Mouse (Mus musculus): ENCODE measurements around the gene Nrg4. TPM values are rescaled to one million over a fixed set of nuclear protein-coding genes. Genes with fewer than 3 reads are reported as not detected.
"Not testable (repeated sequence)": the region's sequence is repeated elsewhere in the genome, so short reads cannot be mapped to it uniquely, and the experiment has no call there.

The Nrg4 gene
- polyA plus RNA-seq, 1 experiment from 2014 or later = 1.3 TPM

DNA sequence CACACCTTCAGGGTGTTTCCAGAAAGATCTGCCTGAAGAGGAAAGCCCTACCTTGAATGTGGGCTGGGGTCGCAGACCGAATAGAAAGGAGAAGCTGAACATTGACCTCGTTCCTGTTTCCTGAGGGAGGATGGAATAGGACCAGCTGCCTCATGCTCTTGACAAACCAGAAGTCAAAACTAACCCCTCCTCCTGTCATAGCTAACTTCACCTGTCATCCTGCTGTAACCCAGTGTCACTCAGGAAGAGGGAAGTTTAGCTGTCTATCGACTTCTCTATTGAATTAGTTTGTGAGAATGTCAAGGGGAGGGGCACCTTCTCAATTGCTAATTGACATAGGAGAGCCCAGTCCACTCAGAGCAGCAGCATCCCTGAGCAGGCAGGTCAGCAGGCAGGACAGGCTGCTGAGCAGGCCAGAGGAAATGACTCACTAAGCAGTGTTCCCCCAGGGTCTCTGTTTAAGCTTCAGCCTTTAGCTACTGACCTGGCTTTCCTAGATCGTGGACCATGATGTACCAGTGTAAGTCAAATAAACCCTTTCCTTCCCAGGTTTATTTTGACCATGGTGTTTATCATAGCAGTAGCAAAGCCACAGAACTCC, 54.6 kb downstream of the Nrg4 start:
- no peak for ATAC-seq
- H3K4me2 ChIP-seq (ENCODE audit: low read length) = no peak overlapping the region
- H3K27me3 ChIP-seq (ENCODE audit: control insufficient read depth, insufficient read depth, low read depth, low read length) = no peaks in the 10 kb centered on the region
- H3K27ac ChIP-seq (ENCODE audit: low read length) = no peak overlapping the region
- H3K9me3 ChIP-seq (replicated peaks; ENCODE audit: control insufficient read depth, low read length, poor library complexity, severe bottlenecking) = no peaks in the 10 kb centered on the region
- H3K36me3 ChIP-seq (ENCODE audit: control insufficient read depth, insufficient read depth, low read length) = no peaks in the 10 kb centered on the region
- no peak overlapping the region for H3K9ac ChIP-seq (ENCODE audit: low read depth, low read length)
- no peaks in the 10 kb centered on the region for H3K4me1 ChIP-seq (ENCODE audit: control insufficient read depth, insufficient read depth, low read length)
- WGBS = 59% methylated on average over 5 of the region's 5 CpGs
- no peak overlapping the region for H3K4me3 ChIP-seq (ENCODE audit: low read depth, low read length)

DNA sequence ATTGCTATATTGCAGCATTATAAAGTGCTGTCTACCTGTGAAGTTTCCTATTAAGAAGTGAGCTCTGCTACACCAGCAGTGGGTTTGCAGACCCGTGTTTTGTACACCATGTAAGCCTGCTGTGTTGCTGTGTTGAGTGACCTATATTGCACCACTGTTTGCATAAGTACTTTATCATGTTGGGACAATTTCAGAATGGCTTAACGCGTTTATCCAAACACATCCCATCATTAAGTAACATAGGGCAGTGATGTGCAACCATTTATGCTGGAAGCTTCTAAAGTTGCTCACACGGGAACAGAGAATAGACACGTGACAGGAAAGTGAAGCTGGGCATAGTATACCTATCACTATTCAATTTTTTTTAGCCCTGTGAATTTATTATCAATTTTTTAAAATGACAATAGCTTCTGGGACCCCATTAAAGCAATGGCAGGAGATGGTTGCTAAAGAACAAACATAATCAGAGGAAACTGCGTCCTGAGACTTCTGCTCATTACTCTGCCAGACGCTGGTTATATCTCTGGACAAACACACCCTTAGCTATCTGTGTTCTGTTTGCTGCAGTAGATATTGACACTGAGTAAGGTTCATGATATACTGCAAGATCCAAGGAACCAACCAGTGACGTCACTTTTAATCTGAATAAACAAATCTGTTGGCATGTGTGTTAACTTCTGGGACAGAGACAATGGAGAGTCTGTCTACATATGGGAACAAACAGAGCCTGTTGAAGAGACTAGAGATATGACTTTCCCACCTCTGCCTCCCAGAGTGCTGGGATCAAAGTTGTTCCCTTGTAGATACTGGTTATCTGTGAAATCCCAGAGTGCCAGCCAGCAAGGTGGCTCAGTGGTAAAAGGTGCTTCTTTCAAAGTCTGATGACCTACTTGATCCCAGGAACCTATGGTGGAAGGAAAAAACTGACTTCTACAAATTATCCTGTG, 62.0 kb downstream of the Nrg4 start:
- no peak overlapping the region for H3K4me2 ChIP-seq (ENCODE audit: low read length)
- H3K4me1 ChIP-seq (ENCODE audit: control insufficient read depth, insufficient read depth, low read length) = no peaks in the 10 kb centered on the region
- no peaks in the 10 kb centered on the region for H3K9me3 ChIP-seq (replicated peaks; ENCODE audit: control insufficient read depth, low read length, poor library complexity, severe bottlenecking)
- ATAC-seq = no peak
- H3K4me3 ChIP-seq (ENCODE audit: low read depth, low read length) = no peak overlapping the region
- no peaks in the 10 kb centered on the region for H3K27me3 ChIP-seq (ENCODE audit: control insufficient read depth, insufficient read depth, low read depth, low read length)
- no peak overlapping the region for H3K27ac ChIP-seq (ENCODE audit: low read length)
- 86% methylated on average over 8 of the region's 8 CpGs for WGBS
- no peaks in the 10 kb centered on the region for H3K36me3 ChIP-seq (ENCODE audit: control insufficient read depth, insufficient read depth, low read length)
- no peak overlapping the region for H3K9ac ChIP-seq (ENCODE audit: low read depth, low read length)

DNA sequence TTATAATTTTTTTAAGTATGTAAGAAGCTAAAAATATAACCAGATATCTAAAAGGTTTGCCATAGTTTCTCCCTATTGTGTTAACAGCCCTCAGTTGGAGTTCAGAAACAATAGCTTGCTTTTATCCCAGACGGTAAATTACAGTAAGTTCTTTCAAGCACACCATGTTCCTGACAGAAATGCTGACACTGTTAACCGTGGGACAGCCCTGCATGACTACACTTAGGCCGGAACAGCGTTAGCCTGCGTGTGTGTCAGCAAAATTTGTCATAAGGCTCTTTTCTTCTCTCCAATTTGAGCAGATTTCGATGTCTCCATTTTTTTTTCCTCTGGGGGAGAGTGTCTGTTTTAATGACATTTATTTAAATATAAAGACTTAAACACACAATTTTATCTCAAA, 66.9 kb downstream of the Nrg4 start:
- Histone ChIP-seq H3K4me3 (ENCODE audit: low read depth, low read length) (no peak overlapping the region), H3K9me3 (replicated peaks; ENCODE audit: control insufficient read depth, low read length, poor library complexity, severe bottlenecking) (no peaks in the 10 kb centered on the region), H3K27me3 (ENCODE audit: control insufficient read depth, insufficient read depth, low read depth, low read length) (no peaks in the 10 kb centered on the region), H3K4me1 (ENCODE audit: control insufficient read depth, insufficient read depth, low read length) (no peaks in the 10 kb centered on the region), H3K9ac (ENCODE audit: low read depth, low read length) (no peak overlapping the region), H3K36me3 (ENCODE audit: control insufficient read depth, insufficient read depth, low read length) (no peaks in the 10 kb centered on the region), H3K4me2 (ENCODE audit: low read length) (no peak overlapping the region), H3K27ac (ENCODE audit: low read length) (no peak overlapping the region)
- 76% methylated on average over 6 of the region's 6 CpGs for WGBS
- ATAC-seq = no peak

DNA sequence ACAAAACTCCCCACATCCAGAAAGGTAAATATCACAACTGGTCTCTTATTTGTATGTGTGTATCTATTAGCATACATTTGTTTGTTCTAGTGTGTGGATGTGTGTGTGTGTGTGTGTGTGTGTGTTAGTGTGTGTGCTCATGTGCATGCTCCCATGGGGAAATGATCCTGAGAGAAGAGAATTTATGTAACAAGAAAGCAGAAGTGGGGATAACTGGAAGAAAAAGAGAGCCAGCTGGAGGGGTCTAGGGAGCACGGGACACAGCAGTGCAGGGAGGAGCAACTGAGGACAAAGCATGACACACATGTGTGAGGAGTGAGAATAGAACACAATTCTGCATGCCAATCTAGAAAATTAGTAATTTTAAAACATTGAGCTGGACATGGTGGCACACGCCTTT, 69.5 kb downstream of the Nrg4 start:
- no peak for ATAC-seq

DNA sequence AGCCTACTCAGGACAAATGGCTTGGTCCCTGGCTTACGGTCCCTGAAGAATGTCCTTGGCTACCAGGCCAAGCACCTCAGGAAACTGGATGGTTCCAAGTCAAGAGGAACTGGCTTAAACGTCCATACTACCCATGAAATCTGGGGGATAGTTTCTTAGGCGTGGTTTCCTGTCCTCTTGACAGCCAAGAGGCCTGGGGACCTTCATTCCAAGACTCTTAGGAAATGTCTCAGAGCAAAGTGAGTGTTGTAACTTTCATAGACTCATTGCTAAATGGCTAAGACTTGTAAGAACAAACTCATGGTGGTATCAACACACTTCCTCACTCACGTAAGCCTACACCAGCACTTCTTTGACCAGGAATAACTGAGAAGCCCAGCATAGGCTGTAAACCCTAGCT, 71.0 kb downstream of the Nrg4 start:
- no peak overlapping the region for H3K9ac ChIP-seq (ENCODE audit: low read depth, low read length)
- no peaks in the 10 kb centered on the region for H3K36me3 ChIP-seq (ENCODE audit: control insufficient read depth, insufficient read depth, low read length)
- no peak for ATAC-seq
- 71% methylated on average over 4 of the region's 4 CpGs for WGBS
- H3K4me1 ChIP-seq (ENCODE audit: control insufficient read depth, insufficient read depth, low read length) = no peaks in the 10 kb centered on the region
- no peaks in the 10 kb centered on the region for H3K27me3 ChIP-seq (ENCODE audit: control insufficient read depth, insufficient read depth, low read depth, low read length)
- H3K9me3 ChIP-seq (replicated peaks; ENCODE audit: control insufficient read depth, low read length, poor library complexity, severe bottlenecking) = no peaks in the 10 kb centered on the region
- no peak overlapping the region for H3K4me3 ChIP-seq (ENCODE audit: low read depth, low read length)
- H3K27ac ChIP-seq (ENCODE audit: low read length) = no peak overlapping the region
- no peak overlapping the region for H3K4me2 ChIP-seq (ENCODE audit: low read length)

More for the DNA sequence above, 69.5 kb downstream of the Nrg4 start:
- no peak overlapping the region for H3K4me3 ChIP-seq (ENCODE audit: low read depth, low read length)
- H3K4me2 ChIP-seq (ENCODE audit: low read length) = no peak overlapping the region
- H3K36me3 ChIP-seq (ENCODE audit: control insufficient read depth, insufficient read depth, low read length) = no peaks in the 10 kb centered on the region
- 96% methylated on average over 2 of the region's 2 CpGs for WGBS
- H3K4me1 ChIP-seq (ENCODE audit: control insufficient read depth, insufficient read depth, low read length) = no peaks in the 10 kb centered on the region
- no peaks in the 10 kb centered on the region for H3K27me3 ChIP-seq (ENCODE audit: control insufficient read depth, insufficient read depth, low read depth, low read length)
- H3K9ac ChIP-seq (ENCODE audit: low read depth, low read length) = no peak overlapping the region
- no peaks in the 10 kb centered on the region for H3K9me3 ChIP-seq (replicated peaks; ENCODE audit: control insufficient read depth, low read length, poor library complexity, severe bottlenecking)
- H3K27ac ChIP-seq (ENCODE audit: low read length) = no peak overlapping the region

DNA sequence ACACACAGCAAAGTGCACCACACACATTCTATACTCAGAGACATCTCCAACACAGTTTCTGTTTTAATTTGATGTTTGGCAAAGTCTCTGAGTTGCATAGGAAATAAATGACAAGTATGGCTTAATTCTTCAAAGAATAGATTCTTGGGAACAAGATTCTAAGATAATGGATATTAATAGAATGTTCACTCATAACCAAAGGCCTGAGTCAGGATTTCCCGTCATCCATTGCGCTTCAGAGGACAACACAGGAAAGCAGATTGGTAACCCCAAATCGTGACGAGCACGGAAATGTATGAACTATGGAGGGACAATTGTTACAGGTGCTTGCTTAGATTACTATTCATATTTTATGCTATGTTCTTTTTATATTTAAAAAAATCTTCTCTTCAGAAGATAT, 71.6 kb downstream of the Nrg4 start:
- WGBS = 97% methylated on average over 5 of the region's 5 CpGs

DNA sequence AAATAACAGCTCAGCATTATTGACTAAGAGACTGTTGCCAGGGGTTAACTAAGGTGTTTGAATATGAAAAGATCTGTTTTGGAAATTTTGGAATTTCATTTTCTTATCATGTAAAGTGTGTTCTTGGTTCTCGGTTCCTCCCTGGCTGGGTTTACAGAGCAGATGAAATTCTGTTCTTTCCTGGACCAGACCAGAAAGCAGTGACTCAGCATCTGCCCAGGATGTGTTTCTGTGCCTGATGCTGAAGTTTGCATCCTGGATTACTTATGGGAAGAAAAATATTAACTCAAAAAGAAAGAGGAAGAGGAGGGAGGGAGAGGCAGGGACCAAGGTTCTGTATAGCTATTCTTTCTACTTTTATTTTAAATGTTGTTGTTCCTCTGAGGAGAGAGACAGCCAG, 72.8 kb downstream of the Nrg4 start:
- 78% methylated on average over 1 of the region's 1 CpGs for WGBS
- ATAC-seq = no peak
- no peaks in the 10 kb centered on the region for H3K9me3 ChIP-seq (replicated peaks; ENCODE audit: control insufficient read depth, low read length, poor library complexity, severe bottlenecking)
- no peak overlapping the region for H3K9ac ChIP-seq (ENCODE audit: low read depth, low read length)
- H3K4me3 ChIP-seq (ENCODE audit: low read depth, low read length) = no peak overlapping the region
- no peaks in the 10 kb centered on the region for H3K36me3 ChIP-seq (ENCODE audit: control insufficient read depth, insufficient read depth, low read length)
- H3K27ac ChIP-seq (ENCODE audit: low read length) = no peak overlapping the region
- H3K27me3 ChIP-seq (ENCODE audit: control insufficient read depth, insufficient read depth, low read depth, low read length) = no peaks in the 10 kb centered on the region
- no peak overlapping the region for H3K4me2 ChIP-seq (ENCODE audit: low read length)
- H3K4me1 ChIP-seq (ENCODE audit: control insufficient read depth, insufficient read depth, low read length) = no peaks in the 10 kb centered on the region

More for the DNA sequence above, 71.6 kb downstream of the Nrg4 start:
- Histone ChIP-seq H3K4me3 (ENCODE audit: low read depth, low read length) (no peak overlapping the region), H3K9ac (ENCODE audit: low read depth, low read length) (no peak overlapping the region), H3K4me2 (ENCODE audit: low read length) (no peak overlapping the region), H3K27ac (ENCODE audit: low read length) (no peak overlapping the region), H3K9me3 (replicated peaks; ENCODE audit: control insufficient read depth, low read length, poor library complexity, severe bottlenecking) (no peaks in the 10 kb centered on the region), H3K27me3 (ENCODE audit: control insufficient read depth, insufficient read depth, low read depth, low read length) (no peaks in the 10 kb centered on the region), H3K36me3 (ENCODE audit: control insufficient read depth, insufficient read depth, low read length) (no peaks in the 10 kb centered on the region), H3K4me1 (ENCODE audit: control insufficient read depth, insufficient read depth, low read length) (no peaks in the 10 kb centered on the region)
- no peak for ATAC-seq

DNA sequence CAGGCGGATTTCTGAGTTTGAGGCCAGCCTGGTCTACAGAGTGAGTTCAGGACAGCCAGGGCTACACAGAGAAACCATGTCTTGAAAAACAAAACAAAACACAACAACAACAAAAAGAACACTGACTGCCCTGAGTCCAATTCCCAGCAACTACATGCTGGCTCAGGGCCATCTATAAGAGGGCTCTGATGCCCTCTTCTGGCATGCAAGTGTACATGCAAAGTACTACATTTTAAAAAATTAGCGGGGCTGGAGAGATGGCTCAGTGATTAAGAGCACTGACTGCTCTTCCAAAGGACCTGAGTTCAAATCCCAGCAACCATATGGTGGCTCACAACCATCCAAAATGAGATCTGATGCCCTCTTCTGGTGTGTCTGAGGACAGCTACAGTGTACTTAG, 74.5 kb downstream of the Nrg4 start:
- H3K4me2 ChIP-seq (ENCODE audit: low read length); H3K27ac ChIP-seq (ENCODE audit: low read length); H3K36me3 ChIP-seq (ENCODE audit: control insufficient read depth, insufficient read depth, low read length); H3K4me3 ChIP-seq (ENCODE audit: low read depth, low read length); H3K27me3 ChIP-seq (ENCODE audit: control insufficient read depth, insufficient read depth, low read depth, low read length); H3K9me3 ChIP-seq (replicated peaks; ENCODE audit: control insufficient read depth, low read length, poor library complexity, severe bottlenecking); ATAC-seq; H3K4me1 ChIP-seq (ENCODE audit: control insufficient read depth, insufficient read depth, low read length); H3K9ac ChIP-seq (ENCODE audit: low read depth, low read length): not testable (repeated sequence)
- WGBS = 60% methylated on average over 2 of the region's 2 CpGs

DNA sequence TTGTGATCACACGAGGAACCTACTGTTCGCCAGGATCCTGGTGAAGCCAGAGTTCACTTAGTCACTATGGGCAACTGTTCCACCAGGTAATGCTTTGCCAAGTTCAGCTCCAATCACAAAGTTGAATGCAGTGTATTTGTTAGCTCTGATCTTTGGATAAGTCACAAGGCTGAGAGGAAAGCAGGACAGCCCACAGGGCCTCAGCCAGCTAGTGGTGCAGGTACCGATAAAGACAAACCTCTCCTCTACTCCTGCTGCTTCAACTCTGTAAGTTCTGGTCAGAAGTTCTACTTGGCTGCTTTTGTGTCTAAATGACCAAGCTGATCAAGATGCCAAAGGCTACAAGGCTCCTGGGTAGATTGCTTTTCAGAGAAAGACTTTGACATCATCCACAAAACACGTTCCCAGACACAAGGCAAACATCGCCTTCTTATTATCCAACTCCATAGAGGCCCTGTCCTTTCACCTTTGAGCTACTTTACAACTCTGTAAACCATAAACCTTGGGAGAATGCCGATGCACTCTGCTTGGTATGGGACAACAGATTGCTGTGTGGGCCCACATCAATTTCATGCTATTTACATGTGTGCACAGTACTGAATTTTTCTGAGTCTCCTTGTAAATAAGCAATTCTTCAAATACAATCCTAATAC, 75.9 kb downstream of the Nrg4 start:
- H3K9me3 ChIP-seq (replicated peaks; ENCODE audit: control insufficient read depth, low read length, poor library complexity, severe bottlenecking) = no peaks in the 10 kb centered on the region
- no peak overlapping the region for H3K9ac ChIP-seq (ENCODE audit: low read depth, low read length)
- no peak overlapping the region for H3K4me2 ChIP-seq (ENCODE audit: low read length)
- no peak for ATAC-seq
- H3K4me1 ChIP-seq (ENCODE audit: control insufficient read depth, insufficient read depth, low read length) = no peaks in the 10 kb centered on the region
- H3K27ac ChIP-seq (ENCODE audit: low read length) = no peak overlapping the region
- no peak overlapping the region for H3K4me3 ChIP-seq (ENCODE audit: low read depth, low read length)
- H3K36me3 ChIP-seq (ENCODE audit: control insufficient read depth, insufficient read depth, low read length) = no peaks in the 10 kb centered on the region
- H3K27me3 ChIP-seq (ENCODE audit: control insufficient read depth, insufficient read depth, low read depth, low read length) = no peaks in the 10 kb centered on the region
- WGBS = 89% methylated on average over 6 of the region's 6 CpGs

Measured in midbrain, embryonic 16.5 days (tissue).